Mouse (Mus musculus) neural tube, embryonic 10.5 days (tissue): ENCODE results near the gene Enpp5.

Experiments used
- DNase-seq: peaks from one replicate; pipeline ENCODE4 v3.0.0-alpha.2; 2017; ENCODE audit warnings: low spot score; ENCODE audit errors: extremely low spot score

Enpp5 gene

GRCm38 (mm10) chr17:44091512-44091911 lies 12.9 kb downstream of the Enpp5 start:
- no peak for DNase-seq

GRCm38 (mm10) chr17:44100486-44100885 lies 21.9 kb downstream of the Enpp5 start:
- no peak for DNase-seq

DNA sequence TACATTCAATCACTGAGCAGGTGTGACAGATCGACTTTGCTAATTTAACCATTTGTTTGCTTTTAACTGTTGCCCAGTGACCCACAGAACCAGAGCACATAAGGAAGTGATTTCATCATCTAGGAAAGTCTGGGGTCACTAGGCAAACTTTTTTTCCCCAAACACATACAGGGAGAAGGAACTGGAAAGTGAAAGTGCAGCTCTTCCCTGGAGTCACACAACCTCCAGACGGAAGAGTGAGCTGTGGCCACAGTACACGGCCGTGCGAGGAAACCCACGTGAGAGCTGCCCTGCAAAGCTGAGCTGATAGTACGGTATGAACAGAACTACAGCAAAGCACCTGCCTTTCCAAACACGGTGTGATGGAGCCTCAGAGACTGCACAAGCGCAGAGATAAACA lies 22.3 kb downstream of the Enpp5 start:
- no peak for DNase-seq

- DNase-seq, result no peak
Measured at GRCm38 (mm10) chr17:44101961-44102360, 23.3 kb downstream of the Enpp5 start.

- peak; percentile 74 for DNase-seq
Measured at GRCm38 (mm10) chr17:44105287-44106138, 26.9 kb downstream of the Enpp5 start, which contains the start of gene Enpp4. Gene Enpp4, minus strand, starts transcription at chr17:44105809.

DNA sequence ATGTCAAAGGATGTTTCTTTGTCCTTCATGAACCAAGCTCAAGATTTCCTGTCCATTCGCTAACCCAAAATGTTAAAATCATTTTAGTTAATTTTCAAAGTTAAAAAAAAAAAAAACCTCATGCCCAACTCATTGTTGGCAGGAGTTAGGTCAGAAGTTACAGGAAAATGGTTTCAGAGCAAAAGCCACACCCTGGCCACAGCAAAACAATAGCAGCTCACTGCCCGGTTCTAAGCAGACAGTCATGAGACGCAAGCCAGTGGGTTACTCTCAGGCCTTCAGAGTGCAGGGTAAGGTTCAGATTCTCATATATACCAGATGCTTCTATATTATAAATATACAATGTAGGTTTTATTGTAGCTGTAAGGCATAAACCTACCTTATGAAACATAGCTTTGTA lies 29.7 kb downstream of the Enpp5 start:
- DNase-seq, result no peak

DNA sequence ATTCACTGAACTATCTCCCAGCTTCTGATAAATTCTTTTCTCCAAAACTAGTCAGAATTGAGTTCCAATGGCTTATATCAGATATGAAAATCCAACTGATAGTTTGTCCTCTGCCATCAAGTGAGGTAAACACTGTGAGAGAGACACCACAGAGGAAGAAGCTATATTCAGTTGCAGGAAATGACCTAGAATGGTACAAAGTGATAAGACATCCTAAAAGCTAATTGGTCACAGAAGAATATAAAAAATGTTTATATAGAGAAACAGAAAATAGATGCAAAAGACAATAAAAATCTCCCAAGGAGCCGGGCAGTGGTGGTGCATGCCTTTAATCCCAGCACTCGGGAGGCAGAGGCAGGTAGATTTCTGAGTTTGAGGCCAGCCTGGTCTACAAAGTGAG lies 38.0 kb downstream of the Enpp5 start:
- DNase-seq, result no peak

GRCm38 (mm10) chr17:44117721-44118120 lies 39.1 kb downstream of the Enpp5 start:
- DNase-seq, result no peak

- no peak for DNase-seq
Measured at GRCm38 (mm10) chr17:44118231-44118630, 39.6 kb downstream of the Enpp5 start.

- DNase-seq, result no peak
Measured at GRCm38 (mm10) chr17:44121366-44122100, 42.9 kb downstream of the Enpp5 start.

DNA sequence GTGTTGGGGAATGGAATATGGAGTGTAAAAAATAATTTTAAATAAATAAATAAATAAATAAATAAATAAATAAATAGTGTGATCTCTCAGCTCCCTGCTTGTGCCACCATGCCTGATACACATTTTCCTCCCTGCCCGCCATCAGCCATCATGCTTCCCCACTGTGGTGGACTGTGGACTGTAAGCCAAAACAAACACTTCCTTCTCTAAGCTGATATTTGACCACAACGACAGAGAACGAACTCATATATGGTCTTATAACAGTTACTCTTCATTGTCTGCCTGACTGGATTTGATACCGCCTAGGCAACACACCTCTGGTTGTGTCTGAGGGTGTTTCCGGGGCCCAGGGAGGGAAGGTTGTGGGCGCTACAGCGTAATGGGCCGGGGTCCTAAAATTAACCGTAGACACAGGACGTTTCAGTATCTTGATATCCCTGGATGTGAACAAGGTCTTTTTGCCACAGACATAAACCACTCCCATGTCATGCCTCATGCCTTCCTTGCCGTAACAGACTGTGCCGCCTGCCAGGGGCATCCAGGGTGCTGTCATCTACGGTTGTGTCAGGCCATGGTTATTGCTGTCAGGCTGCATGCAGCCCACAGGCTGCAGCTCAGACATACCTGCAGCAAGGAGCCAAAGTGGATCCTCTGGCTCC lies 50.6 kb downstream of the Enpp5 start:
- DNase-seq, result no peak

DNA sequence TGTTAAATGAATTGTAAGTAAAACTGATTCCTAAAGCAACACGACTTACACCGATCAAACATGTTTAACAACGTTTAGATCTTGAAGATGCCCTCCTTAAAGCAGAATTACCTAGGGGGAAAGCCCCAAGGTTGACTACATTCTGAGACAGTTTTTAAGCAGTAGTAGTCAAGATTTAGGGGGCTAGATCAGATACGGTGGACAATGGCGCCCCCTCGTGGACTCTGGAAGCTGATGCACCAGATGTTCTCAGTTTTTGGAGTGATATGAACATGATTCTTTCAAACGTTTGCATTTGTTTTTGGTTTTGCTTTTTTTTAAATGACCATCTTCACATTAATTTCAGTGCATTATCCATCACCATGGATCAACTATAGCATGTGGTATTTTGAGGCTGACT lies 51.8 kb downstream of the Enpp5 start:
- peak; percentile 59 for DNase-seq

DNA sequence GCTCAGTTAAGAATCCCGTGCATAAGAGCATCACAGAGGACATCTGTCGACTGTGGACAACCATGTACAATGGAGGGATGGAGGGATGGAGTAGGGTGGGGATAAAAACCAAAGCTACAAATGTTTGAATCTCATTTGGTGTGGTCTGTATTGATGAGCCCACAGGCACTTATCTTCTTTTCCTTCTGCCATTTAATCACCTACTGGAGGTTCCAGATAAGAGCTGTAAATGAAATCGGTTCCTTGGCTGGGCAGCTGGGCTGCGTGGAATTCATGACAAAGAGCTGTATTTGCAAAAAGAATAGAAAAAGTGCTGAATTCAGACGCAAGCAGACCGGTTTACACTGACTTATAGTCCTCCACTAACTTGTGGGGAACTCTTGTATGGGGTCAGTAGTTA lies 55.5 kb downstream of the Enpp5 start:
- no peak for DNase-seq

GRCm38 (mm10) chr17:44134545-44134944 lies 55.9 kb downstream of the Enpp5 start:
- no peak for DNase-seq

GRCm38 (mm10) chr17:44136018-44136417 lies 57.4 kb downstream of the Enpp5 start:
- DNase-seq, result no peak
